Mouse (Mus musculus) adrenal gland, postnatal 25 days (tissue): ENCODE data around the gene Adad1. TPM values are rescaled to one million over a fixed set of nuclear protein-coding genes. Genes with fewer than 3 reads are reported as not detected.

Experiments
- total RNA-seq: library from RNA; stranded (reverse); gene quantifications from 2 replicates; pipeline ENCODE4 v1.2.3, GENCODE M21; 2021

The Adad1 gene
- total RNA-seq, 1 experiment from 2014 or later = not detected

Other genes with a start within 250 kb of the Adad1 start
- gene 4932438A13Rik, start 200.4 kb upstream of the Adad1 start, total RNA-seq = 42.4 and 48.5 TPM in 2 replicates
- not detected in 2 replicates for gene Il2, start 62.4 kb downstream of the Adad1 start, total RNA-seq
- gene Il21, start 169.1 kb downstream of the Adad1 start, total RNA-seq = not detected in 2 replicates
- 6.9 and 8.1 TPM in 2 replicates for gene Bbs12, start 249.0 kb downstream of the Adad1 start, total RNA-seq
- 2.7 and 3.7 TPM in 2 replicates for gene Cetn4, start 249.2 kb downstream of the Adad1 start, total RNA-seq